Mouse (Mus musculus): ENCODE data around the gene Olfr1417. TPM values are rescaled to one million over a fixed set of nuclear protein-coding genes. Genes with fewer than 3 reads are reported as not detected.

The Olfr1417 gene
- polyA plus RNA-seq, 1 experiment from 2014 or later = not detected

DNA sequence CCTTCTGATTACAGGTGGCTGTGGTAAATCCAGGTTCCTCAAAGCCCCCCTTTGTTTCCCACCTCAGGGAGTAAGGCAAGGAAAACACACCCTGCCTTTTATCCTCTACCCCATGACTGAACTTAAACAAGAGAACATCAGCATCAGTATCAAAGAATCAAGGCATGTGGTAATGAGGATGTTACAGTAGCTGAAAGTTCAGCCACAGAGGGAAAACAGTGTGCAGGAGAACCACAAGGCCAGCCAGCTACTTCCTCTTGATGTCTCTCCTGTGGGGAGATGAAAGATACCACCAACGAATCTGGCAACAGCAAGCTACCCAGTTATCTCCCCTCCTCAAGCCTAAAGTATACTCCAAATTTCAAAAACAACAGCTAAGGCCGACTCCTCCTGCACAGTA lies 31.8 kb downstream of the Olfr1417 start:
- H3K27me3 ChIP-seq (ENCODE audit: low read depth, poor library complexity, severe bottlenecking) = no peaks in the 10 kb centered on the region
- H3K4me3 ChIP-seq = no peak overlapping the region
- 72% methylated on average over 2 of the region's 2 CpGs for WGBS

DNA sequence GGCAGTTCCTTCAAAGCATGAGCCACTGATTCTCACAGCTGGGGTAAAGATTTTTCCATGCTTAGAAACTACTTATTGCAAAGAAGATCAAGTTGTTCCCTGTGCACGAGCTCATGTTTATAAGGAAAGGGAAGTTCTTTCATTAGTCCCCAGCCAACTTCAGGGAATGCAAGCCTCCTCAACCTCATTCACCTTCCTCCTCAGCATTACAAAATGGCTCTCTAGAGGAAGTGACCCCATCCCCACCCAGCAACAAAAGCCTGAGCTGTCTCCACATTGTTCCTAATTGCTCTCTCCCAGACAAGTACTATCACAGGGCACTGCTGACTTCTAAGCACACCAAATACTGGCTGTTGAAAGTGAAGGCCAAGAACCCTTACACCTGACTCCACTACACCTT lies 34.6 kb downstream of the Olfr1417 start:
- DNase-seq (ENCODE audit: low spot score) = no peak
- Histone ChIP-seq H3K4me1 (peaks cover 7% of the 10 kb centered on the region; the same call in 1 of the 2 replicates), H3K36me3 (no peaks in the 10 kb centered on the region), H3K4me3 (no peak overlapping the region), H3K27ac (replicated peaks) (no peak overlapping the region), H3K27me3 (ENCODE audit: low read depth, poor library complexity, severe bottlenecking) (no peaks in the 10 kb centered on the region), H3K9me3 (replicated peaks) (peaks cover 3% of the 10 kb centered on the region; the same call in 1 of the 2 replicates)
- WGBS = 78% methylated on average over 1 of the region's 1 CpGs

More for the DNA sequence above, 31.8 kb downstream of the Olfr1417 start:
- Histone ChIP-seq H3K27ac (replicated peaks) (no peak overlapping the region), H3K36me3 (no peaks in the 10 kb centered on the region), H3K4me1 (peaks cover 30% of the 10 kb centered on the region), H3K9me3 (replicated peaks) (no peaks in the 10 kb centered on the region)
- no peak for DNase-seq (ENCODE audit: low spot score)

DNA sequence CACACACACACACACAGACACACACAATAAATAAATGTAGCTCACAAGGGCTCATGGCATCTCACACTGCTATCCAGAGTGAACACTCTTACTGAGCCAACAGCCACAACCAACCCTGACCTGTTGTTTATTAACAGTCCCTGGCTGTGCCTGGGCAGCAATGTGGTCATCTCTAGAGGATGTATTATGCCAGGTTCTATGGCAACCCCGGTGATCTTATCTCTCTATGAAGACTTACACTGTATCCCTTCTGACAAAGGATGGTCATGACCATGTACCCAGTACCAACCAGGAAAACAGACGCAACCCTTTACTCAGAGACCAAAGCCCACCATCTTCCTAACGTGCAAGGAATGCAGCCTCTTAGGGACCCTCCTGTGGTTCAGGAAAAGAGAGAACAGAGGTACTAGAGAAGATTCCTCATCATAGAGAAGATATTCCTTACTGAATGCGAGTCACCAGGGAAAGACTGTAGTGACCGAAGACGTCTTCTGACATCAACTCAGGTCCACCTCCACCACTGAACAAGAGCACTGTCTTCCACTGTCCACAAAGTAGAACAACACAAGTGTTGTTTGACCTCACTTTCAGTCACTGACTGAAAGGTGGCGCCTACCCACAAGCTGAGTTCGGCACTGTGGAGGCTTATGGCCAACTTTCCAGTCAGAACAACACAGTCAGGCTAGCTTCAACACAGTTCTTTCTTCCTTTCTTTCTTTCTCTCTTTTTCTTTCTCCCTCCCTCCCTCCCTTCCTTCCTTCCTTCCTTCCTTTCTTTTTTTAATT lies 38.3 kb downstream of the Olfr1417 start:
- WGBS = 83% methylated on average over 8 of the region's 8 CpGs
- Histone ChIP-seq H3K9me3 (replicated peaks) (peaks cover 3% of the 10 kb centered on the region; the same call in 1 of the 2 replicates), H3K27me3 (ENCODE audit: low read depth, poor library complexity, severe bottlenecking) (no peaks in the 10 kb centered on the region), H3K4me1 (no peaks in the 10 kb centered on the region), H3K27ac (replicated peaks) (no peak overlapping the region), H3K36me3 (no peaks in the 10 kb centered on the region), H3K4me3 (no peak overlapping the region)
- DNase-seq (ENCODE audit: low spot score) = no peak

DNA sequence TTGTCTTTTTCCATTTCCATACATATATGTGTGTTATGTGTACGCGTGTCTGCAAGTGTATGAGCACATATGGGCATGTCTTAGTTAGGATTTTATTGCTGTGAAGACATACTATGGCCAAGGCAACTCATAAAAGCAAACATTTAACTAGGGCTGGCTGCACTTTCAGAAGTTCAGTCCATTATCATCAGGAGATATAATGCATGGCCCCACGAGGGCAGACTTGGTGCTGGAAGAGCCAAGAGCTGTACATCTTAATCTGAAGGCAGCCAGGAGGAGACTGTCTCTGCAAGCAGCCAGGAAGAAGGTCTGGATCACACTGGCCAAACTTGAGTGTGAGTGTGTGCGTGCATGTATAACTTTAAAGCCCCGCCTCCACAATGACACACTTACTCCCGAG lies 44.6 kb downstream of the Olfr1417 start:
- no peaks in the 10 kb centered on the region for H3K9me3 ChIP-seq (replicated peaks)
- no peaks in the 10 kb centered on the region for H3K4me1 ChIP-seq
- H3K27ac ChIP-seq (replicated peaks) = no peak overlapping the region
- no peak overlapping the region for H3K4me3 ChIP-seq
- no peak for DNase-seq (ENCODE audit: low spot score)
- 91% methylated on average over 6 of the region's 6 CpGs for WGBS
- no peaks in the 10 kb centered on the region for H3K36me3 ChIP-seq
- H3K27me3 ChIP-seq (ENCODE audit: low read depth, poor library complexity, severe bottlenecking) = no peaks in the 10 kb centered on the region

DNA sequence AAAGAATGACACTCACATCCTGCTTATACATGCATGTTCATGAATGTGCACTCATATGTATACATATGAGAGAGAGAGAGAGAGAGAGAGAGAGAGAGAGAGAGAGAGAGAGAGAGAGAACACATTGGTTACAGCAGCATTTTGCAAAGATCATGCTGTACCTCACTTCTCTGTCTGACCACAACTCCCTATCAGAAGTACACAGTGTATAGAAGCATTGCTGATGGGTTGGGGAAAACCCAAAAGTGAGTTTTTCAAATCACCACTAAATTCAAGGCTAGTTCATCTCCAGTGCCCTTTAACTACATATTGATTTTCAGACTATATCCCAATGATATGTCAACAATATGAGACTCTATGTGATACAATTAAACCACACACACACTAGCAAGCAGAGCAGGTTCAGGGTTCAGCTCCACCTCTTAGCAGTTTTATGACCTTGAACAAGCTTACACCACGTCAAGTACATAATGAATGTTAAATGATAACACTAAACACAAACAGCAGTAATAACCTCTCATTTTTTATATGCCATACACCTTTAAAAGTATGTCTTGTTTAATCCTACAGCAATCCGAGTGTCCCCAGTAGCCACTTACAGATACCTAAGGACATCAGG lies 45.2 kb downstream of the Olfr1417 start:
- H3K9me3 ChIP-seq (replicated peaks) = no peaks in the 10 kb centered on the region
- 0 out of 2 replicates have a peak, but pooled peaks cover 5% of the 10 kb centered on the region for H3K36me3 ChIP-seq
- DNase-seq (ENCODE audit: low spot score) = no peak
- 81% methylated on average over 2 of the region's 2 CpGs for WGBS
- H3K27me3 ChIP-seq (ENCODE audit: low read depth, poor library complexity, severe bottlenecking) = no peaks in the 10 kb centered on the region
- H3K27ac ChIP-seq (replicated peaks) = no peak overlapping the region
- no peaks in the 10 kb centered on the region for H3K4me1 ChIP-seq
- H3K4me3 ChIP-seq = no peak overlapping the region

DNA sequence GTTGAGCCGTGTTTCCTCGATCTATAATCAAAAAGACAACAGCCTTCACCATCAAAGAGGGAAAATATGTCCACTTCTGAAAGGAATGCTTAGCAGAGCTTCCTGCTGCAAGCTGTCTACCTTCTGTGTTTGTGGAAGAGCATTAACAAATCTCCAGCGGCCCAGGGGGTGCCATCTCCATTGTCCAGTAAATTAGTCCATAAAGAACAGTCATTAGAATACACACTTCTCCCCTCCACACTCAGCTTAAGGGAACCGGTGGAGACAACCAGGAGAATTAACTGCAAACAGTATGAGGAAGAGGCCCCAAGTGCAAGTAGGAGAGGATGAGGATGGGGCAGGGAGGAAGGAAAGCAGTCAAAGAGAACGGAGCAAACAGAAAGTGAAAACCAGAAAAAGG lies 47.2 kb downstream of the Olfr1417 start:
- WGBS = 80% methylated on average over 5 of the region's 5 CpGs
- DNase-seq (ENCODE audit: low spot score) = no peak
- Histone ChIP-seq H3K4me3 (no peak overlapping the region), H3K36me3 (0 out of 2 replicates have a peak, but pooled peaks cover 6% of the 10 kb centered on the region), H3K4me1 (no peaks in the 10 kb centered on the region), H3K9me3 (replicated peaks) (no peaks in the 10 kb centered on the region), H3K27ac (replicated peaks) (no peak overlapping the region), H3K27me3 (ENCODE audit: low read depth, poor library complexity, severe bottlenecking) (no peaks in the 10 kb centered on the region)

DNA sequence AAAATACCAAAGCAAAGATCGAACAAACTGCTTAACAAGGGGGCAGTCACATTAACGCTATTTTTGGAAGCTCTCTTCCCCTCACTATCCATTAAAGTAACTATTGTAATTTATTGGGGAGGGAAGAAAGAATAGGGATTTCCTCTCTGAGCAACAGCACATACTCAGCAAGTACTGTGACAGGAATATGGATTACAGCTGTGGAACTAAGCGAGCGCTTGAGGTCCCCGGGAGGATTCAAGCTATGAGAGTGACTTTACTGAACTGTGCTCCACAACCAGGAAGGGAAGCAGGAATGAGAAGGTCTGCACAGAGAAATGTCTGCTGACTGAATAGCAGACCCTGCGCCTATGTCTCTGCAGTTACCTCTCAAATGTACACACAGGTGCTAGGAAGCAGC lies 50.1 kb downstream of the Olfr1417 start:
- Histone ChIP-seq H3K36me3 (peaks cover 11% of the 10 kb centered on the region), H3K27me3 (ENCODE audit: low read depth, poor library complexity, severe bottlenecking) (no peaks in the 10 kb centered on the region)
- WGBS = 94% methylated on average over 6 of the region's 6 CpGs

DNA sequence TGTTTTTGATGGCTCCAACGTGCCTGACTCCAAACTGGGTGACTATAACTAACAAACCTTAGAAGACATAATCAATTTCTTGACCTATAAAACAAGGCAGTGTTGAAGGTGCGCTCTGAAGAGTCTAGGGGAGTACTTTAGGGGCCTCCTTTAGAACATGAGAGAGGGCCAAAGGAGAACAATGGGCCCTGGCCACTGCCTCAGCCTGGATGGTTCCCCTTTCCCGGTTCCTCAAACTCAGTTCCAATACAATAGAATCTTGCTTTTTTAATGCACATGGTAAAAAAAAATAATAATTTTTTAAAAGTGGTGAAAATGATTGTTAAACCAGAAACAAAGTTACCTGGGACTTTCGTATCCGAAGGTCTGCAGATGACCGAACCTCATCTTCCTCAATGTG lies 51.2 kb downstream of the Olfr1417 start:
- no peak overlapping the region for H3K27ac ChIP-seq (replicated peaks)
- H3K27me3 ChIP-seq (ENCODE audit: low read depth, poor library complexity, severe bottlenecking) = no peaks in the 10 kb centered on the region
- peaks cover 11% of the 10 kb centered on the region for H3K36me3 ChIP-seq
- no peaks in the 10 kb centered on the region for H3K4me1 ChIP-seq
- DNase-seq (ENCODE audit: low spot score) = no peak
- 90% methylated on average over 6 of the region's 6 CpGs for WGBS
- H3K4me3 ChIP-seq = no peak overlapping the region
- H3K9me3 ChIP-seq (replicated peaks) = no peaks in the 10 kb centered on the region

More for the DNA sequence above, 50.1 kb downstream of the Olfr1417 start:
- no peak for DNase-seq (ENCODE audit: low spot score)
- H3K9me3 ChIP-seq (replicated peaks) = no peaks in the 10 kb centered on the region
- no peaks in the 10 kb centered on the region for H3K4me1 ChIP-seq
- H3K4me3 ChIP-seq = no peak overlapping the region
- H3K27ac ChIP-seq (replicated peaks) = no peak overlapping the region

DNA sequence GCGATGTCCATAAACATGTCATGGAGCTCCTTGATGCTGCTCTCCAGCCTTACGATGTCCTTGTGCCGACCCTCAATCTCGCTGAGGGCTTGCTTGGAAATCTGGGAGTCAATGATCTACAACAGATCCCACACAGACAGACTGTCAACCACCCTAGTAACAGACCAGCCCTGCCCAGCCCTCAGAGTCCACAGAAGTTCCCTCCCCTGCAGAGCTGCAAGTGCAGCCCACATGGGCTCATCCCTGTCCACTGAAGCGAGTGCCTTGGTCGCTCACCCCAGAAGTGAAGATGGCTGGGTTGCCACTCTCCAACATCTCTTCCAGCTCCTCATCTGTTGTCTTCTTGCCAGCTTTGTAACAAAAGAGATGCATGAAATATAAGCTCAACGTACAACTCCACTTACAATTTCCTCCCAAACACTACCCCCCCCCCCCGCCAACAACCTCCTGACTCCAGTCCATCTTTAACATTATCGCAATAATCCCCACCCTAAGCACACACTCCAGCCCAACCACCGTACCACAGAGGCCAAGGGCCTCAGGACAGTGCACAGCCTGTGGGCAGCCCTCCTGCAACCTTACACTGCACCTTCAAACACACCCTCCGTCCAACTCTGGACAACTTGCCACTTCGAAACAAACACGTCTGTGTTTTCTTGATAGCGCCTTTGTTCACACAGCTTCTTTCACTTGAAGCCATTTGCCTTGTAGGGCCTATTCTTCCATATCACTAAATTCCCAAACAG lies 53.4 kb downstream of the Olfr1417 start:
- 93% methylated on average over 14 of the region's 14 CpGs for WGBS
- H3K27me3 ChIP-seq (ENCODE audit: low read depth, poor library complexity, severe bottlenecking) = no peaks in the 10 kb centered on the region
- H3K4me3 ChIP-seq = no peak overlapping the region
- peaks cover 16% of the 10 kb centered on the region for H3K36me3 ChIP-seq
- H3K27ac ChIP-seq (replicated peaks) = no peak overlapping the region
- no peaks in the 10 kb centered on the region for H3K9me3 ChIP-seq (replicated peaks)
- no peaks in the 10 kb centered on the region for H3K4me1 ChIP-seq
- no peak for DNase-seq (ENCODE audit: low spot score)

DNA sequence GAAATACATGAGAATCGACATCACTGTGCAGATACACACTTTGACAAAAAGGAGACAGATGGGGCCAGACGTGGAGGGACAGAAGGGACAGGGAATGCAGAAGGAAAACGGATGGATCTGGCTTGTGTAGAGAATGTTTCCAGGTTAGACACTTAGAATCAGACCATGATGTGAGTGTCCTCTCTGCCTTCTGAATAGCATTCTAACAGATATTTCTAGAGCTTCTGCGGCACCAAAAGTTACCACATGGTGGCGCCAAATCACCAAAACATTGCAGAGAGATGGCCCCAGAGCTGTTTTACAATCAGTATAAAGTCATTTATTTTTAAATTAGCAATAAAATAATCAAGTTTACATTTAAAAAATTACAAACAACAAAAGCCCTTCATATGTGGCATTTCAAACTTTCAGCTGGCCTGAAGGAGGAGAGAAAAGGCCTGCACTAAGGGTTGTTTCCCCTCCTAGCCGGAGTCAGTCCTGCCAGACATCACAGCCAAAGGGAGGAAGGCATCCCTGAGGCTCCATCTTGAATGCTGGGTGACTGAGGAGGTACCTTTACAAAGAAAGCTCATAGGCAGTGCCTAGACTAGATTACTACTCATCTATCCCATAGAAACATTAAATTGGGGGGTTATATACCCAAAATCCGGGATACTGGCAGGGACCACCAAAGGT lies 61.7 kb downstream of the Olfr1417 start:
- no peaks in the 10 kb centered on the region for H3K27me3 ChIP-seq (ENCODE audit: low read depth, poor library complexity, severe bottlenecking)
- H3K4me3 ChIP-seq = no peak overlapping the region
- 62% methylated on average over 7 of the region's 7 CpGs for WGBS
- H3K9me3 ChIP-seq (replicated peaks) = no peaks in the 10 kb centered on the region
- H3K36me3 ChIP-seq = peaks cover 47% of the 10 kb centered on the region
- H3K27ac ChIP-seq (replicated peaks) = no peak overlapping the region
- DNase-seq (ENCODE audit: low spot score) = peak; percentile 50
- H3K4me1 ChIP-seq = no peaks in the 10 kb centered on the region
